9 mouse cellular contexts compared by ENCODE assay signal in the genomic region with DNA sequence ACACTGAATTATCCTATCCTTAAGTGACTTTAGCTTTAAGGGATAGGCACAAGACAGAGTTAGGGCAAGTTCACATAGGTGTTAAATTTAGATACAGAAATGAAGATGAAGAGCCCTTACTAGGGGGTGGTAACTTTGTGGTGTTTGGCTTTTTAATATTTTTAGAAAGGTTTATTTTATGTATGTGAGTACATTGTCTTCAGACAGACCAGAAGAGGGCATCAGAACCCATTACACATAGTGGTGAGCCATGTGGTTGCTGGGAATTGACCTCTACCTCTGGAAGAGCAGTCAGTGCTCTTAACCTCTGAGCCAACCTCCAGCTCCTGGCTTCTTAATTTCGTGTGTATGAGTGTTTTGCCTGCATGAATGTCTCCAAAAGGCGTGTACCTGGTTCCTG. TPM values are rescaled to one million over a fixed set of nuclear protein-coding genes. Genes with fewer than 3 reads are reported as not detected.
DNase-seq lines count a peak whose midpoint lies in the region; ATAC-seq and TF ChIP-seq lines count a peak whose summit lies in the region.
"Had no signal": no experiment of that assay in that cellular context is flagged by ENCODE, and none has a peak within 500 bp of the region (broad histone marks: within the 10 kb centered on the region; RNA-seq: fewer than 3 reads in every experiment).

No protein-coding gene starts in this region.

- ATAC-seq in heart, embryonic 14.5 days (ENCODE audit: insufficient number of reproducible peaks, insufficient read depth, low FRiP score, low read depth), result no peak
- no peak for ATAC-seq in intestine, embryonic 15.5 days
- ATAC-seq in midbrain, embryonic 15.5 days (replicated peaks), result no peak

- H3K27ac ChIP-seq in heart, embryonic 14.5 days (replicated peaks in 1 of 2; ENCODE audit: control insufficient read depth in 1 of 2, insufficient read depth in 1 of 2, low read depth in 2 of 2, low read length in 2 of 2), result no peak overlapping the region
- H3K27ac ChIP-seq in intestine, embryonic 15.5 days, result no peak overlapping the region
- H3K27ac ChIP-seq in midbrain, embryonic 15.5 days, result no peak overlapping the region

- TF ChIP-seq POLR2A in brain, embryonic 14.5 days (IDR thresholded peaks at IDR 0.05; ENCODE audit: borderline replicate concordance, extremely low read depth, insufficient read depth, insufficient read length, poor library complexity, severe bottlenecking), result no peak

- no peak for TF ChIP-seq CTCF in brain, embryonic 14.5 days (IDR thresholded peaks at IDR 0.05; ENCODE audit: borderline replicate concordance, extremely low read depth, insufficient read depth, insufficient read length)

- no peaks in the 10 kb centered on the region for H3K27me3 ChIP-seq in heart, embryonic 14.5 days (ENCODE audit: control insufficient read depth, insufficient read depth, low read length)
- H3K27me3 ChIP-seq in intestine, embryonic 15.5 days (replicated peaks), result no peaks in the 10 kb centered on the region
- no peaks in the 10 kb centered on the region for H3K27me3 ChIP-seq in midbrain, embryonic 15.5 days (replicated peaks)

- H3K4me3 ChIP-seq in heart, embryonic 14.5 days (ENCODE audit: control insufficient read depth in 1 of 2, insufficient read depth in 1 of 2, low read depth in 1 of 2, low read length in 2 of 2), result no peak overlapping the region
- no peak overlapping the region for H3K4me3 ChIP-seq in intestine, embryonic 15.5 days (replicated peaks)
- peak overlapping the region; percentile 62 for H3K4me3 ChIP-seq in midbrain, embryonic 15.5 days

- no peak for DNase-seq in heart, postnatal 25 days (ENCODE audit: low spot score)
- peak; percentile 14 for DNase-seq in brain, embryonic 14.5 days (ENCODE audit: low read depth)
- DNase-seq in right cerebral cortex, postnatal 14 days, result no peak
- DNase-seq in left cerebral cortex, adult 8-10 months (ENCODE audit: low spot score in 2 of 2), result no peak
- no peak for DNase-seq in spleen, postnatal 36 days (ENCODE audit: low spot score in 2 of 2)
- DNase-seq: adrenal gland, postnatal 14 days had no signal

- peak overlapping the region; percentile 83; the same call in 1 of the 2 replicates for H3K4me2 ChIP-seq in heart, embryonic 14.5 days (ENCODE audit: low read length)
- peak overlapping the region; percentile 72 for H3K4me2 ChIP-seq in intestine, embryonic 15.5 days (replicated peaks)
- peak overlapping the region; percentile 60 for H3K4me2 ChIP-seq in midbrain, embryonic 15.5 days

- H3K9ac ChIP-seq in heart, embryonic 14.5 days (ENCODE audit: low read length), result no peak overlapping the region
- no peak overlapping the region for H3K9ac ChIP-seq in intestine, embryonic 15.5 days
- no peak overlapping the region; the same call in 1 of the 2 replicates for H3K9ac ChIP-seq in midbrain, embryonic 15.5 days

- peaks cover 0 to 15% of the 10 kb centered on the region in 2 experiments; a peak in 2 of 4 replicates for H3K4me1 ChIP-seq in heart, embryonic 14.5 days (ENCODE audit: control insufficient read depth in 2 of 2, insufficient read depth in 2 of 2, low read length in 2 of 2)
- no peaks in the 10 kb centered on the region for H3K4me1 ChIP-seq in intestine, embryonic 15.5 days (replicated peaks)
- peaks cover 20% of the 10 kb centered on the region for H3K4me1 ChIP-seq in midbrain, embryonic 15.5 days

- H3K9me3 ChIP-seq in heart, embryonic 14.5 days (ENCODE audit: control insufficient read depth, low read length), result no peaks in the 10 kb centered on the region
- no peaks in the 10 kb centered on the region for H3K9me3 ChIP-seq in intestine, embryonic 15.5 days
- no peaks in the 10 kb centered on the region for H3K9me3 ChIP-seq in midbrain, embryonic 15.5 days

- H3K36me3 ChIP-seq in heart, embryonic 14.5 days (ENCODE audit: control insufficient read depth, insufficient read depth, low read length), result peaks cover 42% of the 10 kb centered on the region
- H3K36me3 ChIP-seq in intestine, embryonic 15.5 days, result peaks cover 14% of the 10 kb centered on the region; the same call in 1 of the 2 replicates
- H3K36me3 ChIP-seq in midbrain, embryonic 15.5 days (replicated peaks), result no peaks in the 10 kb centered on the region

- intact Hi-C loops in heart, postnatal 25 days (cut with DNase I), result loop anchor here (10.0 kb wide), 1 partner anchor 498 kb away; the partner anchor contains the start of gene Amacr

- WGBS in heart, embryonic 14.5 days, result 72% methylated on average over 2 of the region's 2 CpGs
- WGBS in intestine, embryonic 15.5 days, result 60% methylated on average over 2 of the region's 2 CpGs
- WGBS in midbrain, embryonic 15.5 days, result 66% methylated on average over 2 of the region's 2 CpGs

RNA-seq across cellular contexts. Expression of gene Rad1, which starts 1.4 kb away (rescaled TPM):
- 12.6 and 16.9 TPM in 2 replicates for polyA plus RNA-seq in heart, embryonic 14.5 days (2014; fragmentation: Nextera tagmentation; extraction: Ambion mirVana)
- 1 to 10 TPM; 6.7 to 8.2 TPM for total RNA-seq in heart, postnatal 25 days (2021)
- 22.0 and 29.5 TPM in 2 replicates for polyA plus RNA-seq in brain, embryonic 14.5 days (2012; rRNA removed)
- polyA plus RNA-seq in intestine, embryonic 15.5 days (2015; fragmentation: Nextera tagmentation; extraction: Ambion mirVana), result 25.6 and 26.6 TPM in 2 replicates
- polyA plus RNA-seq in midbrain, embryonic 15.5 days (2015; fragmentation: Nextera tagmentation; extraction: Ambion mirVana), result 22.5 and 24.7 TPM in 2 replicates
- 10 to 100 TPM; 11.6 to 21.9 (median 13.7) TPM for total RNA-seq in left cerebral cortex, adult 8-10 months (2022)

RNA-seq across cellular contexts. Expression of gene Brix1, which starts 1.5 kb away (rescaled TPM):
- polyA plus RNA-seq in heart, embryonic 14.5 days (2014; fragmentation: Nextera tagmentation; extraction: Ambion mirVana), result 55.9 and 58.8 TPM in 2 replicates
- 10 to 100 TPM; 18.4 to 22.5 TPM for total RNA-seq in heart, postnatal 25 days (2021)
- 20.3 and 21.5 TPM in 2 replicates for polyA plus RNA-seq in brain, embryonic 14.5 days (2012; rRNA removed)
- 94.7 and 127 TPM in 2 replicates for polyA plus RNA-seq in intestine, embryonic 15.5 days (2015; fragmentation: Nextera tagmentation; extraction: Ambion mirVana)
- 43.6 and 49.7 TPM in 2 replicates for polyA plus RNA-seq in midbrain, embryonic 15.5 days (2015; fragmentation: Nextera tagmentation; extraction: Ambion mirVana)
- total RNA-seq in left cerebral cortex, adult 8-10 months (2022), result 10 to 100 TPM; 18.1 to 19.8 (median 19.1) TPM

RNA-seq across cellular contexts. Expression of gene Dnajc21, which starts 16.9 kb away (rescaled TPM):
- polyA plus RNA-seq in heart, embryonic 14.5 days (2014; fragmentation: Nextera tagmentation; extraction: Ambion mirVana), result 12.9 and 13.0 TPM in 2 replicates
- 10 to 100 TPM; 33.6 to 34.5 TPM for total RNA-seq in heart, postnatal 25 days (2021)
- polyA plus RNA-seq in brain, embryonic 14.5 days (2012; rRNA removed), result 6.6 and 12.6 TPM in 2 replicates
- 11.4 and 13.3 TPM in 2 replicates for polyA plus RNA-seq in intestine, embryonic 15.5 days (2015; fragmentation: Nextera tagmentation; extraction: Ambion mirVana)
- 10.8 and 11.2 TPM in 2 replicates for polyA plus RNA-seq in midbrain, embryonic 15.5 days (2015; fragmentation: Nextera tagmentation; extraction: Ambion mirVana)
- 10 to 100 TPM; 22.3 to 27.0 (median 24.7) TPM for total RNA-seq in left cerebral cortex, adult 8-10 months (2022)
